Mouse (Mus musculus) heart, postnatal 0 days (tissue): ENCODE data around the gene Rab11fip3.

Experiments used
- CTCF ChIP-seq: IDR thresholded peaks from 2 replicates; pipeline ENCODE4 v1.5.1; 2016; ENCODE audit warnings: antibody characterized with exemption, control low read depth, low read depth
- EP300 ChIP-seq: IDR thresholded peaks from 2 replicates; pipeline ENCODE4 v1.6.1; 2016; ENCODE audit warnings: antibody characterized with exemption, low read depth

GRCm38 (mm10) chr17:26100166-26100565, 30.8 kb upstream of the Rab11fip3 start:
- TF ChIP-seq EP300, result no peak
- no peak for TF ChIP-seq CTCF
